Mouse (Mus musculus) ES-Bruce4 (cell line): Measurements from ENCODE around the gene Flot1. TPM values are rescaled to one million over a fixed set of nuclear protein-coding genes. Genes with fewer than 3 reads are reported as not detected.
A peak's percentile ranks its signal among the peaks of the same experiment; 100 is the strongest.

Experiments
- H3K27ac ChIP-seq: 2 replicates; pipeline ENCODE4 v1.5.1; 2012; ENCODE audit warnings: low read length, inconsistent platforms; ENCODE audit not compliant: insufficient read depth
- H3K27me3 ChIP-seq: 2 replicates; pipeline ENCODE4 v1.6.1; 2012; ENCODE audit warnings: mild to moderate bottlenecking, low read length, inconsistent platforms; ENCODE audit not compliant: control insufficient read depth, poor library complexity, insufficient read depth, severe bottlenecking
- H3K36me3 ChIP-seq: 2 replicates; pipeline ENCODE4 v1.6.1; 2012; ENCODE audit warnings: inconsistent platforms, mild to moderate bottlenecking, low read length, moderate library complexity; ENCODE audit not compliant: control insufficient read depth, poor library complexity, insufficient read depth, severe bottlenecking
- H3K4me1 ChIP-seq: one replicate; pipeline ENCODE4 v1.8.1; 2011; ENCODE audit warnings: low read length; ENCODE audit not compliant: control insufficient read depth, insufficient read depth
- H3K4me3 ChIP-seq: 2 replicates; pipeline ENCODE4 v1.5.1; 2011; ENCODE audit warnings: low read depth, mild to moderate bottlenecking, low read length
- H3K9ac ChIP-seq: 2 replicates; pipeline ENCODE4 v1.6.1; 2012; ENCODE audit warnings: low read depth, mild to moderate bottlenecking, inconsistent platforms; ENCODE audit not compliant: poor library complexity, severe bottlenecking
- H3K9me3 ChIP-seq: replicated peaks from 2 replicates; pipeline ENCODE4 v1.6.1; 2012; ENCODE audit warnings: mild to moderate bottlenecking, low read length, inconsistent platforms; ENCODE audit not compliant: control insufficient read depth, poor library complexity, insufficient read depth, severe bottlenecking
- CTCF ChIP-seq: IDR thresholded peaks from one replicate; pipeline ENCODE4 v1.8.1; 2011; ENCODE audit warnings: low read depth, low read length
- EP300 ChIP-seq: IDR thresholded peaks from 2 replicates; pipeline ENCODE4 v1.6.1; 2011; ENCODE audit warnings: low read depth, low read length; ENCODE audit not compliant: insufficient read depth
- POLR2A ChIP-seq: IDR thresholded peaks from one replicate; pipeline ENCODE4 v1.8.1; 2011; ENCODE audit warnings: low read length; ENCODE audit not compliant: insufficient read depth
- polyA plus RNA-seq: library from polyadenylated mRNA; stranded (reverse); fragments of >200 nt; gene quantifications from 2 replicates; pipeline ENCODE4 v1.2.4, GENCODE M21; 2011; ENCODE audit warnings: low read depth; ENCODE audit not compliant: missing spikeins, insufficient read depth, insufficient read length

Gene Flot1
- 46.8 and 47.4 TPM in 2 replicates for polyA plus RNA-seq

GRCm38 (mm10) chr17:35822964-35823937, at the start of gene Flot1:
TSS of gene Flot1 (plus strand) at chr17:35823230.
- Histone ChIP-seq H3K9me3 (no peaks in the 10 kb centered on the region), H3K4me3 (peak within 1 kb of the TSS; percentile 83), H3K9ac (peak within 1 kb of the TSS; percentile 77), H3K36me3 (no peaks in the 10 kb centered on the region; the same call in 1 of the 2 replicates), H3K27me3 (no peaks in the 10 kb centered on the region), H3K27ac (0 out of 2 replicates have a peak within 1 kb of the TSS, but pooled peaks have one; percentile 8), H3K4me1 (peaks cover 2% of the 10 kb centered on the region)
- TF ChIP-seq CTCF: no peak
- 0 out of 2 replicates have a peak, but pooled peaks have one; percentile 16 for TF ChIP-seq EP300
- peak; percentile 21 for TF ChIP-seq POLR2A

GRCm38 (mm10) chr17:35776811-35777609, 46.0 kb upstream of the Flot1 start:
- no peak for TF ChIP-seq CTCF
- H3K9ac ChIP-seq: no peak overlapping the region

GRCm38 (mm10) chr17:35778965-35779364, 44.1 kb upstream of the Flot1 start:
- no peak overlapping the region for H3K27ac ChIP-seq
- H3K9me3 ChIP-seq: no peaks in the 10 kb centered on the region
- TF ChIP-seq EP300: no peak
- TF ChIP-seq CTCF: no peak
- no peak for TF ChIP-seq POLR2A
- H3K4me3 ChIP-seq: no peak overlapping the region
- H3K9ac ChIP-seq: no peak overlapping the region
- no peaks in the 10 kb centered on the region for H3K36me3 ChIP-seq
- H3K27me3 ChIP-seq: no peaks in the 10 kb centered on the region
- no peaks in the 10 kb centered on the region for H3K4me1 ChIP-seq

More at GRCm38 (mm10) chr17:35776811-35777609, 46.0 kb upstream of the Flot1 start:
- H3K9me3 ChIP-seq: no peaks in the 10 kb centered on the region
- H3K4me1 ChIP-seq: no peaks in the 10 kb centered on the region
- no peak overlapping the region for H3K27ac ChIP-seq
- H3K4me3 ChIP-seq: no peak overlapping the region
- no peaks in the 10 kb centered on the region for H3K27me3 ChIP-seq
- H3K36me3 ChIP-seq: no peaks in the 10 kb centered on the region

GRCm38 (mm10) chr17:35779466-35780205, 43.4 kb upstream of the Flot1 start:
- H3K9me3 ChIP-seq: no peaks in the 10 kb centered on the region
- TF ChIP-seq POLR2A (no peak), CTCF (no peak), EP300 (no peak)

GRCm38 (mm10) chr17:35780362-35780761, 42.7 kb upstream of the Flot1 start:
- H3K9ac ChIP-seq: no peak overlapping the region
- H3K27ac ChIP-seq: no peak overlapping the region
- H3K4me1 ChIP-seq: no peaks in the 10 kb centered on the region
- no peak overlapping the region for H3K4me3 ChIP-seq
- H3K9me3 ChIP-seq: no peaks in the 10 kb centered on the region
- no peaks in the 10 kb centered on the region for H3K36me3 ChIP-seq
- H3K27me3 ChIP-seq: no peaks in the 10 kb centered on the region
- TF ChIP-seq CTCF: no peak
- TF ChIP-seq EP300: no peak
- TF ChIP-seq POLR2A: no peak

More at GRCm38 (mm10) chr17:35779466-35780205, 43.4 kb upstream of the Flot1 start:
- H3K9ac ChIP-seq: no peak overlapping the region
- H3K27me3 ChIP-seq: no peaks in the 10 kb centered on the region
- no peaks in the 10 kb centered on the region for H3K4me1 ChIP-seq
- H3K27ac ChIP-seq: no peak overlapping the region
- H3K4me3 ChIP-seq: no peak overlapping the region
- H3K36me3 ChIP-seq: no peaks in the 10 kb centered on the region
